Mouse (Mus musculus) lung, adult 2 months (tissue): Measurements from ENCODE around the gene Zwint. TPM values are rescaled to one million over a fixed set of nuclear protein-coding genes. Genes with fewer than 3 reads are reported as not detected.

Source experiments
- DNase-seq: peaks from one replicate; pipeline ENCODE4 v3.0.0; 2022
- H3K4me1 ChIP-seq: fragments of 200-500 bp; 2 replicates; pipeline ENCODE4 v1.6.1; 2011; ENCODE audit warnings: low read length; ENCODE audit not compliant: control insufficient read depth, insufficient read depth
- H3K4me3 ChIP-seq: fragments of 200-500 bp; replicated peaks from 2 replicates; pipeline ENCODE3; 2011; ENCODE audit warnings: low read depth, mild to moderate bottlenecking, control low read depth, low read length; ENCODE audit errors: extremely low read depth
- CTCF ChIP-seq: fragments of 200-500 bp; IDR thresholded peaks from 2 replicates; pipeline ENCODE4 v1.5.1; 2011; ENCODE audit warnings: mild to moderate bottlenecking, low read length, control low read depth; ENCODE audit not compliant: insufficient read depth
- POLR2A ChIP-seq: fragments of 200-500 bp; IDR thresholded peaks from 2 replicates; pipeline ENCODE4 v1.6.1; 2011; ENCODE audit warnings: low read depth, mild to moderate bottlenecking, control low read depth, low read length, borderline replicate concordance; ENCODE audit errors: extremely low read depth
- WGBS: fragments of 180-500 bp; shearing (Covaris S2); methylation state at CpG from one replicate; pipeline ENCODE4 v1.1.7; 2018; 5-methylcytosine and 5-hydroxymethylcytosine counted together
- polyA plus RNA-seq: library from polyadenylated mRNA; depleted of rRNA; stranded (reverse); fragments of >200 nt; gene quantifications from 2 replicates; pipeline ENCODE4 v1.2.3, GENCODE M21; 2012

Gene Zwint
- polyA plus RNA-seq, 1 experiment, result 43.7 TPM

DNA sequence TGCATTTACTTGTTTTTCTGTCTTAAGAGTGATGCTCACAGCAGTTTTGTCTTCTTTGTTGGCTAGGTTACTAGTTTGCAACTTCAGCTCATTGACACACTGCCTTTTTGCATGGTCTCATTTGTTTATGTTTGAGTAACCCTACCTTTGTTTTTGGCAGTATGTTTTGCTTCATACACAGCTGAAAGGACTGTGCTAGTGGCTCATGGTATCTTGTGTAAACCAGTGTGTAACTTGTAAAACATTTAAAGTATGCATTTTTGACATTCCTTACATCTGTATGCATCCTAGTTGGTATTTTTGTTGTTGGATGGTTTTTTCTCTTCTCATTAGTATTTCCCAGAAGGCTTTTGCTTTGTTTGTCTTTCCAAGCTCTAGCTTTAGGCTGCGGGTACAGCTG is 5.7 kb downstream of the Zwint start:
- Histone ChIP-seq H3K4me3 (no peak overlapping the region), H3K4me1 (peaks cover 6% of the 10 kb centered on the region)
- DNase-seq, result no peak
- 91% methylated on average over 1 of the region's 1 CpGs for WGBS
- no peak for TF ChIP-seq POLR2A
- TF ChIP-seq CTCF, result no peak

DNA sequence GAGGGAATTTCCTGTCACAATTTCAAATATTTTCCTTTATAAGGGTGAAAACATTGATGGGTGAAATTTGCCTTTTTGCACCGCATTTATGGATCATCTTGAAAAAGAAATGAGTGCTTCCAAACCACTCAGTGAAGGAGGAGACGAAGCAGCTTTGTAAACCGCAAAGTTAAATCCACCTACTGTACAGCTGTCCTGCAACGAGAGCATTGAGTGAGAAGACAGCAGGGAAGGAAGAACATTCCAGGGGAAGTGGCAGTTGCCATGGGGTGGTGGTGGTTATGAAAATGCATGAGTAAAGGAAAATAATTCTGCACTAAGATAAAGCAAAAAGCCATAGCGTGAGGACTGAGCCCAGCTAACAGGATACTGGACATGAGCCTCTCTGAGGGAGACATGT is 13.2 kb downstream of the Zwint start:
- no peak for DNase-seq
- TF ChIP-seq POLR2A (no peak), CTCF (no peak)
- no peaks in the 10 kb centered on the region for H3K4me1 ChIP-seq
- whole genome bisulfite sequencing, result 90% methylated on average over 5 of the region's 5 CpGs
- H3K4me3 ChIP-seq, result no peak overlapping the region

DNA sequence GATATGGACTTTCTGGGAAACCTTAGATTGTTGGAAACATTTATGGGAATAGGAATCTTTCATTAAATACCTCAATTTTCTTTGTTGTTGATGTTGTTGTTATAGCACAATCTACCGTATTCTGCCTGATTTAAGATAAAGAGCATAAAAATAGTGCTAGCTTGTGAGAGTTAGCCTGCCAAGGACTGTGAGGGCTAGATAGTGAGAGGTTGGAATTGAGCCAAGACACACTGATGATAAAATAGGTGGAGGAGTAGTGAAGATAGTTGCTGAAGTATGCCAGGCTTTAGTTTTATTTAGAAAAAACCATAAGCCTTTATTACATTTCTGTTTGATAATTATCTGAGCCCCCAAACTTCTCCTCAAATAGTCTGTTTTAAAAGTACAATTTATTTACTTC is 14.4 kb downstream of the Zwint start:
- Histone ChIP-seq H3K4me1 (no peaks in the 10 kb centered on the region), H3K4me3 (no peak overlapping the region)
- TF ChIP-seq POLR2A, result no peak
- no peak for TF ChIP-seq CTCF
- DNase-seq, result no peak
- 39% methylated on average over 1 of the region's 1 CpGs for WGBS

DNA sequence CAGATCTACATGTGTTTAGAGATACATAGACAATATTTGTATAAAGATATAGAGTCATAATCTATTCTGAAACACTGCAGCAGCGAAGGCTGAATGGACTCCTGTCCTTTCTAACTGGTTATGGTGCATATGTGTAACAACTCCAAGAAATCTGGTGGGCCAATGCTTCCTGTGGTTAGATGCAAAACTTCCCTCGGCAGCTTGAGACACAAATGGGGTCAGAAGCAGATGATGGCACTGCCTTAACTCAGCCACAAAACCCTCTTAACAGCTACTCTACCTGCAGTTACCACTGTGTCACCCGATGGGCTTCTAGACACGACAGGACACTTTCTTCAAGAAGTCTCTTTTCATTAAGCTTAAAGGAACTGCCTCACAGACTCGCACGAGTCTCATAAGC is 21.3 kb downstream of the Zwint start:
- no peak for DNase-seq
- 85% methylated on average over 6 of the region's 6 CpGs for WGBS
- H3K4me3 ChIP-seq, result no peak overlapping the region
- no peaks in the 10 kb centered on the region for H3K4me1 ChIP-seq
- no peak for TF ChIP-seq POLR2A
- no peak for TF ChIP-seq CTCF

DNA sequence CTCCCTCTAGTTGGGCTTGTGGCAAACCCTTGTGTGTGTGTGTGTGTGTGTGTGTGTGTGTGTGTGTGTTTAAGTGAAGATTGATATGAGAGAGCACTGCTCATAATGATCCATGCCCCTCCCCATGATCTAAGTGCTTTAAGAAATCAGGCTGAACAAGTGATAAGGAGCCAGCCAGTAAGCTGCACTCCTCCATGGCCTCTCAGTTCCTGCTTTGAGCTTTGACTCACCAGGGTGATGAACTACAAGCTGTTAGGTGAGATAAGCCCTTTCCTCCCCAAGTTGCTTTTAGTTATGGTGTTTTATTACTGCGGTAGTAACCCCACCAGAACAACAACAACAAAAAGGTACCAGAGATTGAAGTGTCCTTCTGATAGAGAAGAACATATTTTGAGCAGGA is 21.9 kb downstream of the Zwint start:
- Histone ChIP-seq H3K4me1 (no peaks in the 10 kb centered on the region), H3K4me3 (no peak overlapping the region)
- no peak for DNase-seq
- TF ChIP-seq CTCF (no peak), POLR2A (no peak)
- 72% methylated on average over 1 of the region's 1 CpGs for WGBS

DNA sequence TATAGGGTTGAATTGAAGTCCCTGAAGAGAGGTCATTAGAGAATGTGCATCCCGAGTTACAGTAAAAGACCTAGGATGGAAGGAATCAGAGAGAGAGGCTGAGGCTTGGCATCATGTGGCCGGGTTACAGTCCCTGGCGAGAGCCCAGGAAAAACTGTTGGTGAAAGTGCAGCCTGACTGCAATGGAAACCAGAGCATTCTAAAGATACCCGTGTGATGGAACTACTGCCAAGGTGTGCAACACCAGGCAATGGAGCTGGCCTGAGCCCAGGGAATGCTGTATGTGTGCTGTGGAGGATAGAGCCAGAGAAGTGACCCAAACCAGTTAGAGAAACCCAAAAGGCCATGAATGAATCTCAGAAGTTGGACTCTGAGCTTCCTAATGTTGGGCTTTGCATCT is 24.4 kb downstream of the Zwint start:
- Histone ChIP-seq H3K4me1 (no peaks in the 10 kb centered on the region), H3K4me3 (no peak overlapping the region)
- TF ChIP-seq CTCF, result no peak
- no peak for TF ChIP-seq POLR2A
- DNase-seq, result no peak
- 81% methylated on average over 4 of the region's 4 CpGs for WGBS

DNA sequence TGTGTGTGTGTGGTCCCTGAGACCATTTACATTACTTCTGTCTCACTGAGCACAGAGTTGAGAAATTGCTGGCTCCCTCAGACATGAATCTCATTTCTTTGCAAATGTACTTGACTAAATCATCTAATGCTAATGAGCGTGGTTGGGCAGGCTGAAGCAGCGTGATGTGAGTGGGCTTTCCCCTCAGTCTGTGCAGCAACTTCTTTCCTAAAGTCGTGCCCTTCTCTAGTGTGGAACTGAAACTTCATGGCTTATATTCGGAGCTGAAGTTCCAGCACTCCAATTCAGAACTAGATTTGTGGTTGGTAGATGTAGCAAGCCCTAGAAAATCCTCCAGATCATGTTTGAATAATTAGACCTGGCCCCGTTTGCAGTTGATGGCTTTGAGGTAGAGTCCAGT is 46.4 kb downstream of the Zwint start:
- no peak for TF ChIP-seq CTCF
- TF ChIP-seq POLR2A, result no peak
- Histone ChIP-seq H3K4me3 (no peak overlapping the region), H3K4me1 (no peaks in the 10 kb centered on the region)
- WGBS, result 80% methylated on average over 5 of the region's 5 CpGs
- no peak for DNase-seq

DNA sequence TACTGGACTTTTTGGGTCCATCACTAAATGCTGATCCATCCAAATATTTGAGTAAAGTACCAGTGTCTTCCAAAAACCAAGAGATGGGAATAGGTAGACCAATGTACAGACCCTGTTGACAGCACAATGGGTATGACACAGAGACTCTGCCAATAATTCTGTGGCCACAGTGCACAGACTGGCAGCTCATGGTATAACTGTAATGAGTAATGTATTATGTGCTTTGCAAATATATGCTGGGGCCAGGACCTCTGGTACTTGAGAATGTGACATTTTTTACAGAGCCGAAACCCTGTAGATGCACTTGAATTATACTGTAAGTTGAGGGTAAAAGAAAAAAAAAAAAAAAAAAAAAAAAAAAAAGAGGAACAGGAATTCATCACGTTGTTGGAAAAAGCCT is 59.1 kb downstream of the Zwint start:
- no peaks in the 10 kb centered on the region for H3K4me1 ChIP-seq
- no peak for DNase-seq
- TF ChIP-seq POLR2A (no peak), CTCF (no peak)
- WGBS, result 41% methylated on average over 2 of the region's 2 CpGs
- H3K4me3 ChIP-seq, result no peak overlapping the region
